Mouse (Mus musculus) Patski (cell line): ENCODE results near the gene Eef1a1. TPM values are rescaled to one million over a fixed set of nuclear protein-coding genes. Genes with fewer than 3 reads are reported as not detected.

Source experiments
- ATAC-seq: fragments of 100-300 bp; one replicate; pipeline ENCODE4 v1.8.0; 2021
- CTCF ChIA-PET: fragments of 350-600 bp; sonication (Branson Sonifier 250); formaldehyde crosslinking; loops from one replicate; lab custom pipeline; 2022; ENCODE audit warnings: inconsistent platforms; lab: Charles Lee
- POLR2A ChIA-PET: fragments of 350-600 bp; sonication (Branson Sonifier 250); formaldehyde crosslinking; loops from one replicate; lab custom pipeline; 2022; ENCODE audit warnings: antibody characterized with exemption, inconsistent platforms; lab: Charles Lee
- DNase-seq: peaks from one replicate; pipeline ENCODE4 v3.0.0-alpha.2; 2011; ENCODE audit warnings: low read depth, low spot score
- H3K27me3 ChIP-seq: fragments of 371-371 bp; one replicate; pipeline ENCODE4 v1.5.1; 2021
- CTCF ChIP-seq: fragments of 100-300 bp; IDR thresholded peaks from one replicate; pipeline ENCODE4 v1.5.1; 2021
- in situ Hi-C: fragments of 300-500 bp; cut with MboI; formaldehyde crosslinking; loops from 3 replicates; pipeline ENCODE4 v1.11.1; 2018; ENCODE audit warnings: low pct_unique_long_range_greater_than_20kb, mixed read lengths
- polyA plus RNA-seq: library from polyadenylated mRNA; unstranded; gene quantifications from one replicate; pipeline ENCODE4 v1.2.3, GENCODE M21; 2021

The Eef1a1 gene
- polyA plus RNA-seq, 1 experiment from 2014 or later, result 8,737 TPM

- no peaks in the 10 kb centered on the region for H3K27me3 ChIP-seq
- CTCF ChIA-PET, result no interaction called here
- POLR2A ChIA-PET, result no interaction called here
- ATAC-seq (no peak), DNase-seq (no peak)
- TF ChIP-seq CTCF, result no peak
- in situ Hi-C loops, result no loop called here
These were observed 38.5 kb downstream of the Eef1a1 start for GRCm38 (mm10) chr9:78450404-78450803.

- H3K27me3 ChIP-seq, result no peaks in the 10 kb centered on the region
- in situ Hi-C loops, result no loop called here
- ATAC-seq (peak; percentile 87), DNase-seq (peak; percentile 46)
- CTCF ChIA-PET, result no interaction called here
- TF ChIP-seq CTCF, result no peak
- POLR2A ChIA-PET, result interaction anchor here (1.9 kb wide), 1 partner anchor 33 kb away, joined by 7 read pairs; no protein-coding TSS in a partner anchor
These were observed 40.7 kb downstream of the Eef1a1 start, which contains the start of the genes Mto1 and Gm17324 for GRCm38 (mm10) chr9:78447973-78448873. Mto1 (plus strand) TSS chr9:78448208. Gm17324 (minus strand) TSS chr9:78448786.

- no peak for TF ChIP-seq CTCF
- no peaks in the 10 kb centered on the region for H3K27me3 ChIP-seq
- DNase-seq (no peak), ATAC-seq (no peak)
- CTCF ChIA-PET, result no interaction called here
- POLR2A ChIA-PET, result interaction anchor here (1.9 kb wide), 1 partner anchor 34 kb away, joined by 7 read pairs; no protein-coding TSS in a partner anchor
- in situ Hi-C loops, result no loop called here
These were observed 41.4 kb downstream of the Eef1a1 start for GRCm38 (mm10) chr9:78447606-78447972.

- ChIA-PET CTCF (interaction anchor here (1.0 kb wide), 2 partner anchors 10 to 97 kb away, joined by 3 to 4 read pairs; no protein-coding TSS in a partner anchor), POLR2A (no interaction called here)
- H3K27me3 ChIP-seq, result peaks cover 4% of the 10 kb centered on the region
- no peak for DNase-seq
- in situ Hi-C loops, result no loop called here
- no peak for TF ChIP-seq CTCF
- peak; percentile 58 for ATAC-seq
These were observed 46.2 kb downstream of the Eef1a1 start, which contains the start of gene Cgas for GRCm38 (mm10) chr9:78442579-78443392. Cgas (minus strand) TSS chr9:78443237.

GRCm38 (mm10) chr9:78442237-78442578, 46.7 kb downstream of the Eef1a1 start:
- DNase-seq (no peak), ATAC-seq (peak; percentile 19)
- in situ Hi-C loops, result no loop called here
- no peak for TF ChIP-seq CTCF
- peaks cover 4% of the 10 kb centered on the region for H3K27me3 ChIP-seq
- ChIA-PET POLR2A (no interaction called here), CTCF (interaction anchor here (1.0 kb wide), 1 partner anchor 9 kb away, joined by 4 read pairs; no protein-coding TSS in a partner anchor)

GRCm38 (mm10) chr9:78439426-78439825, 49.5 kb downstream of the Eef1a1 start:
- ChIA-PET CTCF (no interaction called here), POLR2A (interaction anchor here (0.6 kb wide), 1 partner anchor 1066 kb away, joined by 3 read pairs; no protein-coding TSS in a partner anchor)
- H3K27me3 ChIP-seq, result peaks cover 16% of the 10 kb centered on the region
- DNase-seq (no peak), ATAC-seq (no peak)
- in situ Hi-C loops, result no loop called here
- no peak for TF ChIP-seq CTCF

- CTCF ChIA-PET, result interaction anchor here (1.4 kb wide), 1 partner anchor 10 kb away, joined by 4 read pairs; no protein-coding TSS in a partner anchor
These were observed 56.5 kb downstream of the Eef1a1 start for GRCm38 (mm10) chr9:78432471-78432870.

GRCm38 (mm10) chr9:78430486-78430885, 58.5 kb downstream of the Eef1a1 start:
- H3K27me3 ChIP-seq, result peaks cover 9% of the 10 kb centered on the region
- ChIA-PET POLR2A (interaction anchor here (0.7 kb wide), 1 partner anchor 156 kb away, joined by 4 read pairs; no protein-coding TSS in a partner anchor), CTCF (interaction anchor here (1.0 to 1.6 kb wide), 3 partner anchors 18 to 72 kb away, joined by 3 read pairs; no protein-coding TSS in a partner anchor)
- in situ Hi-C loops, result no loop called here
- no peak for TF ChIP-seq CTCF
- DNase-seq, result no peak
- ATAC-seq, result no peak

More at GRCm38 (mm10) chr9:78432471-78432870, 56.5 kb downstream of the Eef1a1 start:
- peaks cover 11% of the 10 kb centered on the region for H3K27me3 ChIP-seq
- in situ Hi-C loops, result no loop called here
- TF ChIP-seq CTCF, result no peak
- POLR2A ChIA-PET, result no interaction called here
- DNase-seq (no peak), ATAC-seq (no peak)

GRCm38 (mm10) chr9:78429551-78429950, 59.4 kb downstream of the Eef1a1 start:
- POLR2A ChIA-PET, result no interaction called here
- no peak for TF ChIP-seq CTCF
- CTCF ChIA-PET, result no interaction called here
- in situ Hi-C loops, result no loop called here
- DNase-seq (no peak), ATAC-seq (no peak)
- no peaks in the 10 kb centered on the region for H3K27me3 ChIP-seq

- no peaks in the 10 kb centered on the region for H3K27me3 ChIP-seq
- no peak for ATAC-seq
- in situ Hi-C loops, result no loop called here
- no peak for TF ChIP-seq CTCF
- ChIA-PET POLR2A (no interaction called here), CTCF (no interaction called here)
- no peak for DNase-seq
These were observed 60.0 kb downstream of the Eef1a1 start for GRCm38 (mm10) chr9:78428870-78429432.

Other genes with a start within 250 kb of the Eef1a1 start
- gene Gm3776, start 232.0 kb downstream of the Eef1a1 start, polyA plus RNA-seq, result 0.51 TPM
- gene Gm10639, start 199.2 kb downstream of the Eef1a1 start, polyA plus RNA-seq, result 0.26 TPM
- gene Omt2a, start 174.4 kb downstream of the Eef1a1 start, polyA plus RNA-seq, result not detected
- not detected for gene Omt2b, start 161.6 kb downstream of the Eef1a1 start, polyA plus RNA-seq
- gene Gsta2, start 133.4 kb downstream of the Eef1a1 start, polyA plus RNA-seq, result 2.1 TPM
- not detected for gene Dppa5a, start 121.0 kb downstream of the Eef1a1 start, polyA plus RNA-seq
- not detected for gene Ooep, start 110.4 kb downstream of the Eef1a1 start, polyA plus RNA-seq
- 0.03 TPM for gene Ddx43, start 93.4 kb downstream of the Eef1a1 start, polyA plus RNA-seq
- gene Cgas, start 45.9 kb downstream of the Eef1a1 start, polyA plus RNA-seq, result 3.0 TPM
- 23.8 TPM for gene Mto1, start 40.9 kb downstream of the Eef1a1 start, polyA plus RNA-seq
- gene Gm17324, start 40.4 kb downstream of the Eef1a1 start, polyA plus RNA-seq, result not detected
- 29.9 TPM for gene Slc17a5, start 98.9 kb upstream of the Eef1a1 start, polyA plus RNA-seq
- 6.5 TPM for gene Cd109, start 126.4 kb upstream of the Eef1a1 start, polyA plus RNA-seq